Mouse (Mus musculus): ENCODE measurements around the gene Kif1bp. TPM values are rescaled to one million over a fixed set of nuclear protein-coding genes. Genes with fewer than 3 reads are reported as not detected.
A peak's percentile ranks its signal among the peaks of the same experiment; 100 is the strongest.

The Kif1bp gene
- total RNA-seq, 2 experiments from 2014 or later: 36.8 to 41.7 TPM

GRCm38 (mm10) chr10:62557736-62558135 is 20.5 kb downstream of the Kif1bp start:
- intact Hi-C loops (cut with DNase I): no loop called here
- no peak for DNase-seq (ENCODE audit: low spot score)

- intact Hi-C loops (cut with DNase I): no loop called here
- no peak for DNase-seq (ENCODE audit: low spot score)
These were observed 21.7 kb downstream of the Kif1bp start for GRCm38 (mm10) chr10:62556558-62556901.

- intact Hi-C loops (cut with DNase I): no loop called here
These were observed 22.3 kb downstream of the Kif1bp start for GRCm38 (mm10) chr10:62555705-62556557.

GRCm38 (mm10) chr10:62553611-62554091 is 24.6 kb downstream of the Kif1bp start:
- intact Hi-C loops (cut with DNase I): no loop called here
- no peak for DNase-seq (ENCODE audit: low spot score)

More at GRCm38 (mm10) chr10:62555705-62556557, 22.3 kb downstream of the Kif1bp start:
- DNase-seq (ENCODE audit: low spot score): no peak

GRCm38 (mm10) chr10:62550787-62551300 is 27.4 kb downstream of the Kif1bp start:
- no peak for DNase-seq (ENCODE audit: low spot score)
- intact Hi-C loops (cut with DNase I): no loop called here

GRCm38 (mm10) chr10:62549523-62550166 is 28.6 kb downstream of the Kif1bp start:
- intact Hi-C loops (cut with DNase I): loop anchor here (1.0 to 2.0 kb wide), 2 partner anchors 19 to 49 kb away; no protein-coding TSS in a partner anchor
- DNase-seq (ENCODE audit: low spot score): peak; percentile 28

DNA sequence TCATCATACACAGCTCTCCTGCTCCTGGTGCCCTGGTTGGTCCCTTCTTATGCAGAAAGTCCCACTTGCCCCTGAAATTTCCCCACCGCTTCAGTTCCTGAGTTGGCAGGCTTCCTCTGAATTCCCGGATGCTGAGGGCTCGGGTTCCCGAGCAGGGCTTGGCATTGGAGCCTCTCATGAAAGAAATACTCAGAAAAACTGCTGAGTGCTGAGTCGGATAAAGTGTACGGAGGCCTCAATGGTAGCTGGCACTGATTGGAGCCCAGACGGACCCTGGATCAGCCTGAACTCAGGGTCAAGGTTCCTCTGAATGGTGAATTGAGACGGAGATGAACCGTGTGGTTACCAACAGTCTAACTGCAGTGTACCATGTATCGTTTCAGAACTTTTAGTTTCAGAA is 31.8 kb downstream of the Kif1bp start:
- intact Hi-C loops (cut with DNase I): no loop called here
- DNase-seq (ENCODE audit: low spot score): no peak

DNA sequence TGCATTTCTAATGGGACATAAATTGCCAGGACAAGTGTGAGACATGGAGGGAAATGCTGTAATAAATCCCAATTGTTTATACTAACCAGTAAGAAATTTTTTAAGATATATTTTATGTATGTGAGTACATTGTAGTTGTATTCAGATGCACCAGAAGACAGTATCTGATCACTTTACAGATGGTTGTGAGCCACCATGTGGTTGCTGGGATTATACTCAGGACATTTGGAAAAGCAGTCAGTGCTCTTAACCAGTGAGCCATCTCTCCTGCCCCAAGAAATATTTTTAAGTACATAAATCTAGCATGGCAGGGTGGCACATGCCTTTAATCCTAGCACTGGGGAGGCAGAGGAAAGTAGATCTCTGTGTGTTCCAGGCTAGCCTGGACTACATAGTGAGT is 32.5 kb downstream of the Kif1bp start:
- DNase-seq (ENCODE audit: low spot score): no peak
- intact Hi-C loops (cut with DNase I): no loop called here

GRCm38 (mm10) chr10:62544316-62544715 is 33.9 kb downstream of the Kif1bp start:
- intact Hi-C loops (cut with DNase I): no loop called here
- no peak for DNase-seq (ENCODE audit: low spot score)

DNA sequence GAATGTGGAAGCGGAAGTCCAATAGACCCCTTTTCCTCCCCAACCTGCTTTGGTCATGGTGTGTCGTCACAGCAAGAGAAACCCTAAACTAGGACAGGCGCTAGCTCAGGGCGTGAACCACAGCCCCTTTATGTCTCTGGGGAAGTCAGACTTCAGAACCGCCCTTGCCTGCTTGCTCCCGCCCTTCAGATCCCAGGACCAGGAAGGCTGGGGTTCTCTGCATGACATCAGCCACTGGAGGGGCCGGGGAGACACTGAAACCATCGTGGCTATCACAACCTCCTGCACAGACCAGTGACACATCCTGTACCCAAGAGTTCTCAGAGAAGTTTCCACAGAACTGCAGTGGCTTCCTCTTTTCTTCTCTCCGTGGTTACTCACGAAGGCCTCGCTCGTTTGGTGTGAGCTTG is 34.9 kb downstream of the Kif1bp start:
- DNase-seq (ENCODE audit: low spot score): peak; percentile 28
- intact Hi-C loops (cut with DNase I): no loop called here

- DNase-seq (ENCODE audit: low spot score): no peak
- intact Hi-C loops (cut with DNase I): no loop called here
These were observed 35.3 kb downstream of the Kif1bp start for GRCm38 (mm10) chr10:62542928-62543327.

DNA sequence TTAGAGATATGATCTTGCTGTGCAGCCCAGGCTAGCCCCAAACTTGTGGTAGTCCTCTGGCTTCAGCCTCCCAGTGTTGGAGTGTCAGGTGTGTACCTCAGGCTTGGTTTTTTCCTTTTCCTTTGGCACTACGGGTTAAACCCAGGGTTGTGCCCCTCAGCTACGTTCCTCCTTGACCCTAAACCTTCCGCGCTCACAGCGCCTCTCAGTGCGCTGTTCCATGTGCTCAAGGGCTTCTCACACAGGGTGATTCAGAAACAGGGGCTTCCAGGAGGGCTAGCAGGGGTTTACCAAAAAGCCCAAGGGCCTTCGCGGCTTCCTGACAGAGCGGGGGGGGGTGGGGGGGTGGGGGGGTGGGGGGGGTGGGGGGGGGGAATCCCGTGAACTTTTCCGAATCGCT is 35.8 kb downstream of the Kif1bp start:
- intact Hi-C loops (cut with DNase I): no loop called here
- no peak for DNase-seq (ENCODE audit: low spot score)

DNA sequence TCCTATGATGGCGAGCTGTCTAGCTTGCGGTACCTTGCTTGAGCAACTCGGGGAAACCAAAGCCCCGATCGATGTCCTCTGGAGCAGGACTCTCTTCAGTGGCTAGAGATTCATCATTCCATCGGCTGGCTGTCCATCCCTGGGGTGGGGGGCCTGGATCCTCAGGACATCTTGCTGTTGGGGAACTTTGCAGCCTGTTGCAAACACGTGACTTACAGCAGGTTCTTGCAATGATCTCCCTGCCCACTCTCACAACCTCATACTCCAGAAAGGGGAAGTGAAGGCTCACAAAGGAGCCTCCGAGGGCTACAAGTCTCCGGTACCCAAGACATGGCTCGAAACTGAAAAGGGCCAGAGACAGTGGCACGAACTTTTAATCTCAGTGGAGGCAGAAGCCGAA is 36.8 kb downstream of the Kif1bp start:
- DNase-seq (ENCODE audit: low spot score): no peak
- intact Hi-C loops (cut with DNase I): no loop called here

- intact Hi-C loops (cut with DNase I): no loop called here
- DNase-seq (ENCODE audit: low spot score): no peak
These were observed 37.5 kb downstream of the Kif1bp start for GRCm38 (mm10) chr10:62540800-62541199.

DNA sequence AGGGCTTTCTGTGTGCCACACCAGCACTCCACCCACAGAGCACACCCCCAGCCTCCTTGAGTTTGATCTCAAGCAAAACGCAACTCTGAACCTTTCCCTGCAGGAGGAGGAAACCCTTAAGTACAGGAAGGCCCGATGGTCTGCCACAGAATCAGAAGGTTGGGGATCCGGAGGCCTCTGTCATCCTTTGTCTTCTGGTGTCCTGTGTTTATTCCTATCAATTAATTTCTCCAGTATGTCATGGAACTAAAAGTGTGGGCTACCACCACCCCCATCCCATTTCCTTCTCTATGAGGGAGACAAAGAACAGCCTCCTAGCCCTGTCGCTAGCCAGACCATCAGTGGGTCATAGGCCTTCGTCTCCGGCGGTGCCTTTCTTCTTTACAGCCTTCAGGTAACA is 43.7 kb downstream of the Kif1bp start:
- intact Hi-C loops (cut with DNase I): no loop called here
- no peak for DNase-seq (ENCODE audit: low spot score)

DNA sequence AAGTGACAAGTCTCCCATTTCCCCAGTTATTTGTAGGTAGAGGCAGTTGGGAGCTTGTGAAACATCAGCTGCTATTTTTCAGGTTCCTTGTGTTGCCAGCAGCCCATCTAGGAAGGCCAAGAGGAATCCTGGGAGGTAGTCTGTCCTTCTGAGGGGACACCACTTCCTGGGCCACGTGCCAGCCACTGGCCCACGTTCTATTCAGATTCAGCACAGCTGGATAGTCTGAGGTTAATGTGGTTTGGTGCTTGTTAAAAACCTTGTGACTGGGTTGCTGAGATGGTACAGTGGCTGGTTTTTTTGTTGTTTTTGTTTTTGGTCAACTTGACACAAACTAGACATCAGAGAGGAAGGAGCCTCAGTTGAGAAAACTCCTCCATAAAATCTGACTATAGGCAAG is 45.4 kb downstream of the Kif1bp start:
- no peak for DNase-seq (ENCODE audit: low spot score)
- intact Hi-C loops (cut with DNase I): no loop called here

GRCm38 (mm10) chr10:62530183-62530582 is 48.1 kb downstream of the Kif1bp start:
- DNase-seq (ENCODE audit: low spot score): peak; percentile 53
- intact Hi-C loops (cut with DNase I): loop anchor here (2.0 kb wide), 2 partner anchors 19 to 29 kb away; no protein-coding TSS in a partner anchor

DNA sequence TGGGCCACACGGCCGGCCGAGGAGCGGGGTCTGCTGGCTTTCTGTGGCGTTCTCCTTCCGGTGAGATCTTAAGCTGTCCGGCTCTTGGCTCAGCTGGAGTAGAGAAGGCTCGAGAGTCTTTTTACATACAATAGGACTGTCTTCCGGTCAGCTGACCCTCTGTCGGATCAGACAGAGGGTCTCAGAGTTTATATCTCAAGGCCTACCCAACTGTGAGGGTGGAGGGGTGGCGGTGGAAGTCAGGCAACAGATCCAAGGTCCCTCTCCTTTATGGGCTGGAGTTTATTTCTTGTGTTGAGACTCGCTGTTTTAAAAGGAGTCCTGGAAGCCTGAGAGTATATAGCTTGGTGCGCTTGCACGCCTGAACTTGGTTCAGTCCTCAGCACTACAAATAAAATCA is 50.9 kb downstream of the Kif1bp start, which contains the start of gene Srgn:
Gene Srgn, minus strand, starts transcription at position 101 of the 400 bp plus-strand sequence.
- DNase-seq (ENCODE audit: low spot score): no peak
- intact Hi-C loops (cut with DNase I): no loop called here

- no peak for DNase-seq (ENCODE audit: low spot score)
- intact Hi-C loops (cut with DNase I): no loop called here
These were observed 55.8 kb downstream of the Kif1bp start for GRCm38 (mm10) chr10:62522346-62522950.

DNA sequence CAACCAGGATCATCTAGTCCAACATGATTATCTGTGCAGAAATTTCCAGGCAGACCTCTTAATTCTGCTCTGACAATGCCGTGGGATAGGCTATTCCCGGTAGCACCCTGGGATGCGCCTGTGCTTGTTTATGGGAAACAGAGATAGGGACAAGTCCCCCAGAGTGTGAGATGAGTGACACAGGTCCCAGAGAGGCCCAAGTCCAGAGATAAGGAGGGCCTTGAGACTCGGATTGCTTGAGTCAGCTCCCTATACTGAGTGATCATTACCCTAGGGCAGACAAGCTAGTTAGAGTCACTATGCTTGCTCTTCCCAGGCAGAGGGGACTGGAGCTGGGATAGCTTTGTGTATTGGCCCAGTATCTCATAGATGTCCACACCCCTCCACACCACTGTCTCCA is 56.5 kb downstream of the Kif1bp start:
- DNase-seq (ENCODE audit: low spot score): no peak
- intact Hi-C loops (cut with DNase I): no loop called here
